Mouse (Mus musculus): ENCODE results near the gene Sufu. TPM values are rescaled to one million over a fixed set of nuclear protein-coding genes. Genes with fewer than 3 reads are reported as not detected.

Sufu gene
- polyA plus RNA-seq, 1 experiment: 16.6 TPM

GRCm38 (mm10) chr19:46477432-46477845 lies 80.7 kb downstream of the Sufu start:
- H3K4me3 ChIP-seq: peak overlapping the region; percentile 23

GRCm38 (mm10) chr19:46478242-46478641 lies 81.5 kb downstream of the Sufu start:
- Histone ChIP-seq H3K4me2 (ENCODE audit: low read depth) (peak overlapping the region; percentile 94), H3K4me3 (peak overlapping the region; percentile 23), H3K36me3 (ENCODE audit: control insufficient read depth, insufficient read depth) (peaks cover 9% of the 10 kb centered on the region), H3K79me2 (ENCODE audit: control insufficient read depth, insufficient read depth) (no peaks in the 10 kb centered on the region), H3K27me3 (ENCODE audit: control insufficient read depth, insufficient read depth, insufficient read length) (no peaks in the 10 kb centered on the region), H3ac (ENCODE audit: control insufficient read depth, insufficient read length) (peak overlapping the region; percentile 2)
- peak; percentile 86 for TF ChIP-seq POLR2AphosphoS2 (IDR thresholded peaks at IDR 0.05; ENCODE audit: insufficient read length, low read depth)
- TF ChIP-seq POLR2A (IDR thresholded peaks at IDR 0.05; ENCODE audit: insufficient read length, low read depth): peak; percentile 73
- no peak for TF ChIP-seq E2F4 (IDR thresholded peaks at IDR 0.05; ENCODE audit: insufficient read depth)
- no peak for TF ChIP-seq TCF12 (IDR thresholded peaks at IDR 0.05; ENCODE audit: insufficient read depth, poor library complexity, severe bottlenecking)
- TF ChIP-seq USF1 (IDR thresholded peaks at IDR 0.05; ENCODE audit: low read depth): no peak
- TF ChIP-seq REST (IDR thresholded peaks at IDR 0.05; ENCODE audit: insufficient read depth, insufficient read length): no peak
- peak; percentile 82 for TF ChIP-seq CEBPB (IDR thresholded peaks at IDR 0.05; ENCODE audit: insufficient read depth, poor library complexity, severe bottlenecking)
- TF ChIP-seq SRF (IDR thresholded peaks at IDR 0.05; ENCODE audit: control insufficient read depth, insufficient read length, low read depth): no peak
- TF ChIP-seq TCF3 (IDR thresholded peaks at IDR 0.05; ENCODE audit: insufficient read length, low read depth): no peak
- TF ChIP-seq MAX (IDR thresholded peaks at IDR 0.05; ENCODE audit: low read depth): no peak
- TF ChIP-seq MYOD1 (IDR thresholded peaks at IDR 0.05; ENCODE audit: control insufficient read depth in 1 of 3, insufficient read length in 2 of 3, low read depth in 2 of 3): peak in 1 of 3 experiments; percentile 70
- TF ChIP-seq MYOG (IDR thresholded peaks at IDR 0.05; ENCODE audit: control insufficient read depth in 1 of 3, insufficient read depth in 1 of 3, insufficient read length in 2 of 3, low read depth in 2 of 3): peak in 2 of 3 experiments; percentile 10 to 87

More at GRCm38 (mm10) chr19:46477432-46477845, 80.7 kb downstream of the Sufu start:
- H3K79me2 ChIP-seq (ENCODE audit: control insufficient read depth, insufficient read depth): no peaks in the 10 kb centered on the region
- no peaks in the 10 kb centered on the region for H3K27me3 ChIP-seq (ENCODE audit: control insufficient read depth, insufficient read depth, insufficient read length)
- peak overlapping the region; percentile 94 for H3K4me2 ChIP-seq (ENCODE audit: low read depth)
- peaks cover 9% of the 10 kb centered on the region for H3K36me3 ChIP-seq (ENCODE audit: control insufficient read depth, insufficient read depth)
- H3ac ChIP-seq (ENCODE audit: control insufficient read depth, insufficient read length): no peak overlapping the region
- TF ChIP-seq MYOD1 (IDR thresholded peaks at IDR 0.05; ENCODE audit: control insufficient read depth in 1 of 3, insufficient read length in 2 of 3, low read depth in 2 of 3) (peak in 1 of 3 experiments; percentile 60), MYOG (IDR thresholded peaks at IDR 0.05; ENCODE audit: control insufficient read depth in 1 of 3, insufficient read depth in 1 of 3, insufficient read length in 2 of 3, low read depth in 2 of 3) (peak in 1 of 3 experiments; percentile 53), E2F4 (IDR thresholded peaks at IDR 0.05; ENCODE audit: insufficient read depth) (no peak)

- H3K79me2 ChIP-seq (ENCODE audit: control insufficient read depth, insufficient read depth): no peaks in the 10 kb centered on the region
- peak overlapping the region; percentile 23 for H3K4me3 ChIP-seq
- peak overlapping the region; percentile 94 for H3K4me2 ChIP-seq (ENCODE audit: low read depth)
- H3ac ChIP-seq (ENCODE audit: control insufficient read depth, insufficient read length): peak overlapping the region; percentile 2
- peaks cover 9% of the 10 kb centered on the region for H3K36me3 ChIP-seq (ENCODE audit: control insufficient read depth, insufficient read depth)
- H3K27me3 ChIP-seq (ENCODE audit: control insufficient read depth, insufficient read depth, insufficient read length): no peaks in the 10 kb centered on the region
- no peak for TF ChIP-seq POLR2AphosphoS2 (IDR thresholded peaks at IDR 0.05; ENCODE audit: insufficient read length, low read depth)
- TF ChIP-seq MYOG (IDR thresholded peaks at IDR 0.05; ENCODE audit: control insufficient read depth in 1 of 3, insufficient read depth in 1 of 3, insufficient read length in 2 of 3, low read depth in 2 of 3): peak; percentile 77 to 96 (median 95)
- no peak for TF ChIP-seq E2F4 (IDR thresholded peaks at IDR 0.05; ENCODE audit: insufficient read depth)
- peak; percentile 85 for TF ChIP-seq USF1 (IDR thresholded peaks at IDR 0.05; ENCODE audit: low read depth)
- no peak for TF ChIP-seq POLR2A (IDR thresholded peaks at IDR 0.05; ENCODE audit: insufficient read length, low read depth)
- TF ChIP-seq TCF12 (IDR thresholded peaks at IDR 0.05; ENCODE audit: insufficient read depth, poor library complexity, severe bottlenecking): peak; percentile 89
- TF ChIP-seq SRF (IDR thresholded peaks at IDR 0.05; ENCODE audit: control insufficient read depth, insufficient read length, low read depth): no peak
- no peak for TF ChIP-seq REST (IDR thresholded peaks at IDR 0.05; ENCODE audit: insufficient read depth, insufficient read length)
- TF ChIP-seq CEBPB (IDR thresholded peaks at IDR 0.05; ENCODE audit: insufficient read depth, poor library complexity, severe bottlenecking): no peak
- peak; percentile 73 to 91 (median 86) for TF ChIP-seq MYOD1 (IDR thresholded peaks at IDR 0.05; ENCODE audit: control insufficient read depth in 1 of 3, insufficient read length in 2 of 3, low read depth in 2 of 3)
- peak; percentile 54 for TF ChIP-seq TCF3 (IDR thresholded peaks at IDR 0.05; ENCODE audit: insufficient read length, low read depth)
- no peak for TF ChIP-seq MAX (IDR thresholded peaks at IDR 0.05; ENCODE audit: low read depth)
Observed at GRCm38 (mm10) chr19:46478826-46479225, 82.1 kb downstream of the Sufu start.

- Histone ChIP-seq H3K79me2 (ENCODE audit: control insufficient read depth, insufficient read depth) (no peaks in the 10 kb centered on the region), H3K27me3 (ENCODE audit: control insufficient read depth, insufficient read depth, insufficient read length) (no peaks in the 10 kb centered on the region), H3K4me2 (ENCODE audit: low read depth) (peak overlapping the region; percentile 73), H3K4me3 (peak overlapping the region; percentile 23), H3K36me3 (ENCODE audit: control insufficient read depth, insufficient read depth) (peaks cover 9% of the 10 kb centered on the region), H3ac (ENCODE audit: control insufficient read depth, insufficient read length) (peak overlapping the region; percentile 2)
- TF ChIP-seq USF1 (IDR thresholded peaks at IDR 0.05; ENCODE audit: low read depth) (no peak), SRF (IDR thresholded peaks at IDR 0.05; ENCODE audit: control insufficient read depth, insufficient read length, low read depth) (no peak), POLR2A (IDR thresholded peaks at IDR 0.05; ENCODE audit: insufficient read length, low read depth) (peak; percentile 35), REST (IDR thresholded peaks at IDR 0.05; ENCODE audit: insufficient read depth, insufficient read length) (no peak), E2F4 (IDR thresholded peaks at IDR 0.05; ENCODE audit: insufficient read depth) (no peak), TCF3 (IDR thresholded peaks at IDR 0.05; ENCODE audit: insufficient read length, low read depth) (no peak), CEBPB (IDR thresholded peaks at IDR 0.05; ENCODE audit: insufficient read depth, poor library complexity, severe bottlenecking) (no peak), MAX (IDR thresholded peaks at IDR 0.05; ENCODE audit: low read depth) (no peak), POLR2AphosphoS2 (IDR thresholded peaks at IDR 0.05; ENCODE audit: insufficient read length, low read depth) (peak; percentile 40), MYOD1 (IDR thresholded peaks at IDR 0.05; ENCODE audit: control insufficient read depth in 1 of 3, insufficient read length in 2 of 3, low read depth in 2 of 3) (peak in 1 of 3 experiments; percentile 43), MYOG (IDR thresholded peaks at IDR 0.05; ENCODE audit: control insufficient read depth in 1 of 3, insufficient read depth in 1 of 3, insufficient read length in 2 of 3, low read depth in 2 of 3) (peak in 1 of 3 experiments; percentile 59), TCF12 (IDR thresholded peaks at IDR 0.05; ENCODE audit: insufficient read depth, poor library complexity, severe bottlenecking) (no peak)
Observed at GRCm38 (mm10) chr19:46479306-46480075, 82.8 kb downstream of the Sufu start.
